Mouse (Mus musculus): ENCODE measurements at regions not wholly inside any gene's neighbourhood (a gene's known extent, or its start where the extent isn't known, plus 50 kb on each side); places are given as distances from the start of the nearest gene placed in this dataset.

GRCm38 (mm10) chr15:85679864-85680428 is 54.8 kb upstream of the Ppara start:
- H3K36me3 ChIP-seq (replicated peaks), result no peaks in the 10 kb centered on the region
- no peak for DNase-seq (ENCODE audit: low spot score)
- no peak overlapping the region for H3K27ac ChIP-seq (replicated peaks)
- no peaks in the 10 kb centered on the region for H3K9me3 ChIP-seq
- no peaks in the 10 kb centered on the region for H3K4me1 ChIP-seq
- H3K27me3 ChIP-seq (replicated peaks; ENCODE audit: low read depth, poor library complexity, severe bottlenecking), result peaks cover 96% of the 10 kb centered on the region
- no peak overlapping the region for H3K4me3 ChIP-seq
- WGBS, result 74% methylated on average over 10 of the region's 10 CpGs

GRCm38 (mm10) chr15:85680460-85681224 is 54.1 kb upstream of the Ppara start:
- WGBS, result 68% methylated on average over 13 of the region's 13 CpGs
- Histone ChIP-seq H3K4me1 (no peaks in the 10 kb centered on the region), H3K27ac (replicated peaks) (no peak overlapping the region), H3K4me3 (no peak overlapping the region), H3K36me3 (replicated peaks) (no peaks in the 10 kb centered on the region), H3K27me3 (replicated peaks; ENCODE audit: low read depth, poor library complexity, severe bottlenecking) (peaks cover 96% of the 10 kb centered on the region), H3K9me3 (no peaks in the 10 kb centered on the region)
- no peak for DNase-seq (ENCODE audit: low spot score)

- 89% methylated on average over 12 of the region's 12 CpGs for WGBS
- peaks cover 90% of the 10 kb centered on the region for H3K27me3 ChIP-seq (replicated peaks; ENCODE audit: low read depth, poor library complexity, severe bottlenecking)
Observed at GRCm38 (mm10) chr15:85682116-85682515, 52.7 kb upstream of the Ppara start.

GRCm38 (mm10) chr15:85682780-85683179 is 52.0 kb upstream of the Ppara start:
- Histone ChIP-seq H3K4me1 (peaks cover 17% of the 10 kb centered on the region), H3K4me3 (no peak overlapping the region), H3K36me3 (replicated peaks) (no peaks in the 10 kb centered on the region), H3K27me3 (replicated peaks; ENCODE audit: low read depth, poor library complexity, severe bottlenecking) (peaks cover 83% of the 10 kb centered on the region), H3K27ac (replicated peaks) (no peak overlapping the region), H3K9me3 (no peaks in the 10 kb centered on the region)
- no peak for DNase-seq (ENCODE audit: low spot score)
- WGBS, result 78% methylated on average over 6 of the region's 6 CpGs

More at GRCm38 (mm10) chr15:85682116-85682515, 52.7 kb upstream of the Ppara start:
- no peak for DNase-seq (ENCODE audit: low spot score)
- Histone ChIP-seq H3K36me3 (replicated peaks) (no peaks in the 10 kb centered on the region), H3K4me3 (no peak overlapping the region), H3K4me1 (peaks cover 10% of the 10 kb centered on the region), H3K27ac (replicated peaks) (no peak overlapping the region), H3K9me3 (no peaks in the 10 kb centered on the region)

- no peak for DNase-seq (ENCODE audit: low spot score)
- no peaks in the 10 kb centered on the region for H3K36me3 ChIP-seq (replicated peaks)
- H3K4me1 ChIP-seq, result peaks cover 20% of the 10 kb centered on the region
- WGBS, result 86% methylated on average over 6 of the region's 6 CpGs
- no peaks in the 10 kb centered on the region for H3K9me3 ChIP-seq
- H3K27ac ChIP-seq (replicated peaks), result no peak overlapping the region
- H3K4me3 ChIP-seq, result no peak overlapping the region
- peaks cover 82% of the 10 kb centered on the region for H3K27me3 ChIP-seq (replicated peaks; ENCODE audit: low read depth, poor library complexity, severe bottlenecking)
Observed at GRCm38 (mm10) chr15:85683271-85683670, 51.5 kb upstream of the Ppara start.

- no peaks in the 10 kb centered on the region for H3K36me3 ChIP-seq (replicated peaks)
- 92% methylated on average over 4 of the region's 4 CpGs for WGBS
- peaks cover 82% of the 10 kb centered on the region for H3K27me3 ChIP-seq (replicated peaks; ENCODE audit: low read depth, poor library complexity, severe bottlenecking)
- DNase-seq (ENCODE audit: low spot score), result no peak
- H3K4me3 ChIP-seq, result no peak overlapping the region
- peaks cover 24% of the 10 kb centered on the region for H3K4me1 ChIP-seq
- no peaks in the 10 kb centered on the region for H3K9me3 ChIP-seq
- H3K27ac ChIP-seq (replicated peaks), result no peak overlapping the region
Observed at GRCm38 (mm10) chr15:85683716-85684115, 51.1 kb upstream of the Ppara start.

GRCm38 (mm10) chr15:85684164-85684708 is 50.5 kb upstream of the Ppara start:
- WGBS, result 89% methylated on average over 14 of the region's 14 CpGs
- peaks cover 26% of the 10 kb centered on the region for H3K4me1 ChIP-seq
- no peak overlapping the region for H3K27ac ChIP-seq (replicated peaks)
- no peaks in the 10 kb centered on the region for H3K36me3 ChIP-seq (replicated peaks)
- no peaks in the 10 kb centered on the region for H3K9me3 ChIP-seq
- H3K27me3 ChIP-seq (replicated peaks; ENCODE audit: low read depth, poor library complexity, severe bottlenecking), result peaks cover 82% of the 10 kb centered on the region
- DNase-seq (ENCODE audit: low spot score), result no peak
- no peak overlapping the region for H3K4me3 ChIP-seq

- 74% methylated on average over 5 of the region's 5 CpGs for WGBS
- Histone ChIP-seq H3K4me1 (peaks cover 26% of the 10 kb centered on the region), H3K27ac (replicated peaks) (no peak overlapping the region), H3K27me3 (replicated peaks; ENCODE audit: low read depth, poor library complexity, severe bottlenecking) (peaks cover 82% of the 10 kb centered on the region), H3K9me3 (no peaks in the 10 kb centered on the region), H3K36me3 (replicated peaks) (no peaks in the 10 kb centered on the region), H3K4me3 (no peak overlapping the region)
- no peak for DNase-seq (ENCODE audit: low spot score)
Observed at GRCm38 (mm10) chr15:85684875-85685274, 49.9 kb upstream of the Ppara start.
